Mouse (Mus musculus): ENCODE results near the gene Dnajc16.
A peak's percentile ranks its signal among the peaks of the same experiment; 100 is the strongest.

Dnajc16 gene

GRCm38 (mm10) chr4:141765008-141765407, 25.7 kb downstream of the Dnajc16 start:
- no peak for DNase-seq (ENCODE audit: low read depth, low spot score)

- no peak for DNase-seq (ENCODE audit: low read depth, low spot score)
Observed at GRCm38 (mm10) chr4:141763476-141763875, 27.3 kb downstream of the Dnajc16 start.

- DNase-seq (ENCODE audit: low read depth, low spot score): no peak
Observed at GRCm38 (mm10) chr4:141762102-141762598, 28.6 kb downstream of the Dnajc16 start.

GRCm38 (mm10) chr4:141760942-141761341, 29.8 kb downstream of the Dnajc16 start:
- DNase-seq (ENCODE audit: low read depth, low spot score): no peak

GRCm38 (mm10) chr4:141758874-141759542, 31.7 kb downstream of the Dnajc16 start:
- DNase-seq (ENCODE audit: low read depth, low spot score): no peak

- DNase-seq (ENCODE audit: low read depth, low spot score): no peak
Observed at GRCm38 (mm10) chr4:141757124-141757523, 33.6 kb downstream of the Dnajc16 start.

- DNase-seq (ENCODE audit: low read depth, low spot score): no peak
Observed at GRCm38 (mm10) chr4:141755375-141755930, 35.3 kb downstream of the Dnajc16 start.

- no peak for DNase-seq (ENCODE audit: low read depth, low spot score)
Observed at GRCm38 (mm10) chr4:141752076-141752421, 38.7 kb downstream of the Dnajc16 start.

GRCm38 (mm10) chr4:141751419-141752075, 39.2 kb downstream of the Dnajc16 start:
- DNase-seq (ENCODE audit: low read depth, low spot score): peak; percentile 43

- no peak for DNase-seq (ENCODE audit: low read depth, low spot score)
Observed at GRCm38 (mm10) chr4:141750826-141751225, 39.9 kb downstream of the Dnajc16 start.

- DNase-seq (ENCODE audit: low read depth, low spot score): no peak
Observed at GRCm38 (mm10) chr4:141749557-141749956, 41.2 kb downstream of the Dnajc16 start.

GRCm38 (mm10) chr4:141746578-141747346, 44.0 kb downstream of the Dnajc16 start, which contains the start of gene Agmat:
TSS of gene Agmat (plus strand) at chr4:141746672.
- no peak for DNase-seq (ENCODE audit: low read depth, low spot score)

GRCm38 (mm10) chr4:141742381-141742780, 48.4 kb downstream of the Dnajc16 start:
- DNase-seq (ENCODE audit: low read depth, low spot score): no peak

- DNase-seq (ENCODE audit: low read depth, low spot score): peak; percentile 37
Observed at GRCm38 (mm10) chr4:141741856-141742255, 48.9 kb downstream of the Dnajc16 start.

- DNase-seq (ENCODE audit: low read depth, low spot score): no peak
Observed at GRCm38 (mm10) chr4:141738015-141738414, 52.7 kb downstream of the Dnajc16 start.

GRCm38 (mm10) chr4:141736856-141737255, 53.9 kb downstream of the Dnajc16 start:
- no peak for DNase-seq (ENCODE audit: low read depth, low spot score)

GRCm38 (mm10) chr4:141735206-141735560, 55.5 kb downstream of the Dnajc16 start:
- no peak for DNase-seq (ENCODE audit: low read depth, low spot score)

- peak; percentile 98 for DNase-seq (ENCODE audit: low read depth, low spot score)
Observed at GRCm38 (mm10) chr4:141734446-141735205, 56.1 kb downstream of the Dnajc16 start.

GRCm38 (mm10) chr4:141731766-141732165, 59.0 kb downstream of the Dnajc16 start:
- no peak for DNase-seq (ENCODE audit: low read depth, low spot score)

- peak; percentile 76 for DNase-seq (ENCODE audit: low read depth, low spot score)
Observed at GRCm38 (mm10) chr4:141730401-141730800, 60.3 kb downstream of the Dnajc16 start.

- DNase-seq (ENCODE audit: low read depth, low spot score): no peak
Observed at GRCm38 (mm10) chr4:141729266-141729665, 61.5 kb downstream of the Dnajc16 start.
